Mouse (Mus musculus) heart, adult 2 months (tissue): ENCODE data around the gene Ank3.

Source experiments
- CTCF ChIP-seq: fragments of 200-600 bp; IDR thresholded peaks from 2 replicates; pipeline ENCODE4 v1.8.1; 2022; ENCODE audit warnings: antibody characterized with exemption, mild to moderate bottlenecking, moderate library complexity
- POLR2A ChIP-seq: fragments of 200-500 bp; IDR thresholded peaks from 2 replicates; pipeline ENCODE4 v1.6.1; 2011; ENCODE audit warnings: mild to moderate bottlenecking, low read depth, low read length, control low read depth; ENCODE audit not compliant: insufficient read depth

DNA sequence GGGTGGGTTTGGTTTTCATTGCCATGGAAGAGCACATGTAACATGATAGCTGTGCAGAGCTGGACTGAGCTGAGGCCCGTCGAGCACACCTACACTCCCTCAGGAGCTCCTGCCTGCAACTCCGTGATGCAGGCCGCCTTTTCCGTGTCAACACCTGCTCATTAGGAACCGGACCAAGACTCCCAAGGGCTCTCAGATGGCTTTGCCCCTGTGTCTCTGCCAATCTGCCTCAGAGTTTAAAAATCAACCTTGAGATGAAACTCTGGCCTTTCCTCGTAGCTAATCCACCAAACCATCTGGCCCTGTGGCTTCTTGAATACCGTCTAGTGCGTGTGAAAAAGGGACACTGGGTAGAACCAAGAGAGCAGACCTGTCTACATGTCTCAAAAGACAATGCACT is 297.4 kb downstream of the Ank3 start:
- no peak for TF ChIP-seq POLR2A
- TF ChIP-seq CTCF = no peak
